In the genomic region with DNA sequence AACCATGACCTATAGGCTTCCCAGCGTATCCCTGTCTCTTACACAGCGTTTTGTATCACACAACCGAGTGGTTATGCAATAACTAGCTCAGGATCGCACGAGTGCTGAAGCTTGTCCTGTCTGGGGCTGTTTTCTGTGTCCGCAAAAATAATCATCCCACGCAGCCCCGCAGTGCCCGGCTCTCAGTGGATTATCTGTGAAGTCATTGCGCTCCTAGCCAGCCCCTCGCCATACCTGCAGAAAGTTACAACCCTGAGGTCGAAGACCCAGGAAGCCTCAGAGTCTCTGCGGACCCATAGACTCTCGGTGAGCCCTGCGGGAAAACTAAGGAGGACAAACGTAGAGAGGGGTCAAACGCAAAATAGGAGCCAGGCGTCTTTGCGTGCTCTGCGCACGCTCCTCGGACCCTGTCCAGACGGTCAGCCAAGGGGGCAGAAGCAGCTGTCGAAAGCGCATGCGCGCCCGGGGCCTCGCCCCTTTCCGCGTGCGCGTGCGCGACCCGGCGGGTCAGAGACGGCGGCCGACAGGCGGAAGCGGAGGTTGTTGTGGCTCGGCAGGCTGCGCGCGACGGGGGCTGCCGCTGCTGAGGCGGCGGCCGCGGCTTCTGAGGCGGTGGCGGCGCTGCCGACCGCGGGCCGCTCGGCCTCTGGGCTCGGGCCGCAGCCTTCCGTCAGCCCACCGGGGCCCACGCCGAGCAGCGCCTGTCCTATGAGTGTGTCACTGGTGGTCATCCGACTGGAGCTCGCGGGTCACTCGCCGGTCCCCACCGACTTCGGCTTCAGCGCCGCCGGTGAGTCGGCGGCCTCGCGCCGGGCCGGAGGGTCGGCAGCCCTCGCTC, we compare ENCODE assay signal across 7 mouse cellular contexts. TPM values are rescaled to one million over a fixed set of nuclear protein-coding genes. Genes with fewer than 3 reads are reported as not detected.
DNase-seq lines count a peak whose midpoint lies in the region; ATAC-seq and TF ChIP-seq lines count a peak whose summit lies in the region.

Acad10 (minus strand) TSS at position 456 of the 838 bp plus-strand sequence.
Brap (plus strand) TSS at position 505 of the 838 bp plus-strand sequence.

- DNase-seq in adrenal gland, adult 8-10 months, result peak; percentile 93
- peak; percentile 96 for DNase-seq in embryo, embryonic 9.5 days (ENCODE audit: extremely low spot score)
- no peak for DNase-seq in gonadal fat pad, adult 2 months (ENCODE audit: low read depth)
- DNase-seq in left cerebral cortex, postnatal 4 days, result peak; percentile 97

- H3K4me1 ChIP-seq in intestine, postnatal 0 days (replicated peaks; ENCODE audit: control insufficient read depth, insufficient read depth, low read length), result peaks cover 2% of the 10 kb centered on the region; the same call in 1 of the 2 replicates
- H3K4me1 ChIP-seq in midbrain, embryonic 12.5 days, result peaks cover 15% of the 10 kb centered on the region
- H3K4me1 ChIP-seq in small intestine, adult 2 months (ENCODE audit: control insufficient read depth, insufficient read depth, insufficient read length, low read length), result peaks cover 7% of the 10 kb centered on the region

- TF ChIP-seq POLR2A in small intestine, adult 2 months (IDR thresholded peaks at IDR 0.05; ENCODE audit: low read depth, low read length), result peak; percentile 73

- 0 out of 2 replicates have a peak, but pooled peaks have one; percentile 7 for TF ChIP-seq CTCF in intestine, postnatal 0 days (IDR thresholded peaks at IDR 0.05; ENCODE audit: low read depth)
- TF ChIP-seq CTCF in small intestine, adult 2 months (IDR thresholded peaks at IDR 0.05; ENCODE audit: extremely low read depth, insufficient read length, insufficient replicate concordance, low read depth, low read length), result no peak

- peak within 1 kb of the TSS; percentile 88 for H3K27ac ChIP-seq in intestine, postnatal 0 days (ENCODE audit: low read depth, low read length)
- H3K27ac ChIP-seq in midbrain, embryonic 12.5 days (replicated peaks), result peak within 1 kb of the TSS; percentile 75
- peak within 1 kb of the TSS; percentile 34 for H3K27ac ChIP-seq in small intestine, adult 2 months (ENCODE audit: insufficient read depth, low read depth, low read length)

- no peaks in the 10 kb centered on the region for H3K9me3 ChIP-seq in intestine, postnatal 0 days (ENCODE audit: control insufficient read depth)
- H3K9me3 ChIP-seq in midbrain, embryonic 12.5 days, result no peaks in the 10 kb centered on the region

- peak within 1 kb of the TSS; percentile 86 for H3K4me2 ChIP-seq in intestine, postnatal 0 days (replicated peaks; ENCODE audit: low read depth)
- peak within 1 kb of the TSS; percentile 87 for H3K4me2 ChIP-seq in midbrain, embryonic 12.5 days (replicated peaks)

- ATAC-seq in intestine, postnatal 0 days, result peak; percentile 82
- ATAC-seq in midbrain, embryonic 12.5 days (ENCODE audit: low FRiP score, low read depth), result peak; percentile 87

- H3K4me3 ChIP-seq in intestine, postnatal 0 days (ENCODE audit: low read depth, low read length), result peak within 1 kb of the TSS; percentile 95
- peak within 1 kb of the TSS; percentile 97 for H3K4me3 ChIP-seq in midbrain, embryonic 12.5 days
- peak within 1 kb of the TSS; percentile 89 for H3K4me3 ChIP-seq in small intestine, adult 2 months (ENCODE audit: low read depth, low read length)

- H3K36me3 ChIP-seq in intestine, postnatal 0 days (ENCODE audit: control insufficient read depth, insufficient read depth), result peaks cover 24% of the 10 kb centered on the region
- H3K36me3 ChIP-seq in midbrain, embryonic 12.5 days, result peaks cover 31% of the 10 kb centered on the region
- peaks cover 18% of the 10 kb centered on the region for H3K36me3 ChIP-seq in small intestine, adult 2 months (ENCODE audit: control insufficient read depth, insufficient read depth, low read length)

- intact Hi-C loops in left cerebral cortex, postnatal 4 days (cut with DNase I), result no loop called here

- peak within 1 kb of the TSS; percentile 97 for H3K9ac ChIP-seq in intestine, postnatal 0 days (ENCODE audit: low read depth, low read length)
- peak within 1 kb of the TSS; percentile 93 for H3K9ac ChIP-seq in midbrain, embryonic 12.5 days (replicated peaks)

- WGBS in intestine, postnatal 0 days, result under 1% methylated on average over 83 of the region's 85 CpGs
- WGBS in midbrain, embryonic 12.5 days, result 2% methylated on average over 75 of the region's 85 CpGs
- WGBS in small intestine, adult 2 months, result under 1% methylated on average over 81 of the region's 85 CpGs

- H3K27me3 ChIP-seq in intestine, postnatal 0 days (replicated peaks; ENCODE audit: control insufficient read depth, insufficient read depth, low read length), result no peaks in the 10 kb centered on the region
- H3K27me3 ChIP-seq in midbrain, embryonic 12.5 days, result no peaks in the 10 kb centered on the region
- no peaks in the 10 kb centered on the region for H3K27me3 ChIP-seq in small intestine, adult 2 months (ENCODE audit: control insufficient read depth, insufficient read depth, low read length)

RNA-seq across cellular contexts. Expression of gene Acad10, which starts in this region (rescaled TPM):
- total RNA-seq in adrenal gland, adult 8-10 months (2022), result 10 to 100 TPM; 24.7 to 29.8 (median 28.3) TPM
- polyA plus RNA-seq in gonadal fat pad, adult 2 months (2012; rRNA removed), result 11.7 and 13.4 TPM in 2 replicates
- polyA plus RNA-seq in intestine, postnatal 0 days (2015; fragmentation: Nextera tagmentation; extraction: Ambion mirVana), result 5.3 and 5.6 TPM in 2 replicates
- total RNA-seq in left cerebral cortex, postnatal 4 days (2021), result 1 to 10 TPM; 2.2 to 2.5 TPM
- 1.9 and 2.3 TPM in 2 replicates for polyA plus RNA-seq in midbrain, embryonic 12.5 days (2016; fragmentation: Nextera tagmentation; extraction: Ambion mirVana)
- 3.4 and 4.1 TPM in 2 replicates for polyA plus RNA-seq in small intestine, adult 2 months (2012; rRNA removed)

RNA-seq across cellular contexts. Expression of gene Brap, which starts in this region (rescaled TPM):
- 10 to 100 TPM; 50.2 to 66.2 (median 58.5) TPM for total RNA-seq in adrenal gland, adult 8-10 months (2022)
- 29.9 and 35.8 TPM in 2 replicates for polyA plus RNA-seq in gonadal fat pad, adult 2 months (2012; rRNA removed)
- polyA plus RNA-seq in intestine, postnatal 0 days (2015; fragmentation: Nextera tagmentation; extraction: Ambion mirVana), result 30.6 and 30.7 TPM in 2 replicates
- total RNA-seq in left cerebral cortex, postnatal 4 days (2021), result 10 to 100 TPM; 45.3 to 47.4 TPM
- polyA plus RNA-seq in midbrain, embryonic 12.5 days (2016; fragmentation: Nextera tagmentation; extraction: Ambion mirVana), result 49.0 and 51.5 TPM in 2 replicates
- polyA plus RNA-seq in small intestine, adult 2 months (2012; rRNA removed), result 8.4 and 17.4 TPM in 2 replicates

Comparison
In these comparisons a context has a peak if more than half of its experiments do, and no peak if none do; other contexts are left out.
1. RNA of gene Acad10 (total RNA-seq): 24.7 to 29.8 TPM in adrenal gland, adult 8-10 months; 2.2 to 2.5 TPM in left cerebral cortex, postnatal 4 days; every median in the first group is over 4 times any median in the second.
2. H3K27ac ChIP-seq: peak in every context shown above with its lines; median percentile 88 in intestine, postnatal 0 days; 75 in midbrain, embryonic 12.5 days; 34 in small intestine, adult 2 months.
3. Peak in every context shown above with its lines, with median percentiles within 50 percentile points of each other: H3K4me3 ChIP-seq.